Mouse (Mus musculus) heart, adult 2 months (tissue): Measurements from ENCODE around the gene Tnip1.

ENCODE experiments used
- CTCF ChIP-seq: fragments of 200-600 bp; IDR thresholded peaks from 2 replicates; pipeline ENCODE4 v1.8.1; 2022; ENCODE audit warnings: antibody characterized with exemption, mild to moderate bottlenecking, moderate library complexity
- POLR2A ChIP-seq: fragments of 200-500 bp; IDR thresholded peaks from 2 replicates; pipeline ENCODE4 v1.6.1; 2011; ENCODE audit warnings: mild to moderate bottlenecking, low read depth, low read length, control low read depth; ENCODE audit not compliant: insufficient read depth

- no peak for TF ChIP-seq CTCF
- no peak for TF ChIP-seq POLR2A
These were observed 101.0 kb downstream of the Tnip1 start for GRCm38 (mm10) chr11:54861471-54862420.
